Comparison of ENCODE assay signal across 13 mouse cellular contexts in the genomic region with DNA sequence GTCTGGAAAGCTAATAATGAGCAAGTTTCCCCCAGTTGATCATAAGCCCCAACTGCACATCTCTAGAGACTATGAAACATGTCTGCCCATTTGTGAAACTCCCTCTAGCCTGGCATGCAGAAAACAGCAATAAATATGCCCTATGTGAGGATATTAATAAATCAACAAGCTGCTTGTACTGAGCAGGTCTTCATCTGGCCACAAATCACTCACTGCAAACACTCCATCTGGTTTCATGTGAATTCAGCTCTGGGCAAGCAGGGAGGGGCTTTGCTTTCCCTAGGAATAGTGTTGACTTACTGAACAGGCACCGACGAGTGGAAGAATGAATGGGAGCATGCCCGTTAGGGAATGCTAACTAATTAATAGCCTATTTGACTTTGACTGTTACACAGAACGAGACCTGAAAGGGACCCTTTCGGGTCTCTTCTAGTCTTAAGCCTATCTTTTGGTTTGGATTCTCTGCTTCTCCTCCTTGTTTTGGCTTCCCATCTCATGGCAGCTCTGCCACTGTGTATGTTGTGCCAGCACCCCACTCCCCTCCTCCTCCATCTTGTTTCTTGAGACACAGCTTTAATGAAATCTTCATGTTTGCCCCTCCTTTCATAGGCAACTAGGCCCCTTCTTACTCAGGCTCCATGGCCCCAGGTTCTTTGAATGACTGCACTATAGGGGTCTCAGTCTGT.
DNase-seq lines count a peak whose midpoint lies in the region; ATAC-seq and TF ChIP-seq lines count a peak whose summit lies in the region.
"Had no signal": no experiment of that assay in that cellular context is flagged by ENCODE, and none has a peak within 500 bp of the region (broad histone marks: within the 10 kb centered on the region; RNA-seq: fewer than 3 reads in every experiment).

No protein-coding gene starts in this region.

- WGBS in forebrain, embryonic 14.5 days = 25% methylated on average over 5 of the region's 5 CpGs
- WGBS in forebrain, embryonic 15.5 days = 34% methylated on average over 5 of the region's 5 CpGs
- WGBS in neural tube, embryonic 14.5 days = 27% methylated on average over 5 of the region's 5 CpGs

- peak; percentile 29 for DNase-seq in forebrain, embryonic 14.5 days (ENCODE audit: low spot score)
- peak; percentile 8 for DNase-seq in left cerebral cortex, postnatal 4 days
- no peak for DNase-seq in left cerebral cortex, adult 2 months (ENCODE audit: extremely low spot score in 1 of 2, low spot score in 2 of 2)
- peak; percentile 65 for DNase-seq in layer of hippocampus, adult 9-11 months
- no peak for DNase-seq in thymus, adult 18-20 months
- DNase-seq: cerebellum, adult 11-12 months; kidney, adult 9 months; kidney, postnatal 4 days; lung, postnatal 14 days had no signal

- H3K4me2 ChIP-seq in forebrain, embryonic 14.5 days (ENCODE audit: low read length) = no peak overlapping the region
- H3K4me2 ChIP-seq in forebrain, embryonic 15.5 days (replicated peaks) = no peak overlapping the region
- H3K4me2 ChIP-seq in neural tube, embryonic 14.5 days (ENCODE audit: low read depth, low read length) = no peak overlapping the region

- H3K27ac ChIP-seq in forebrain, embryonic 14.5 days (ENCODE audit: low read depth, low read length) = no peak overlapping the region
- no peak overlapping the region for H3K27ac ChIP-seq in forebrain, embryonic 15.5 days (replicated peaks)
- H3K27ac ChIP-seq in left cerebral cortex, adult 2 months = no peak overlapping the region
- H3K27ac ChIP-seq in neural tube, embryonic 14.5 days (ENCODE audit: low read depth, low read length) = no peak overlapping the region
- H3K27ac ChIP-seq: liver, embryonic 14.5 days had no signal

- H3K9ac ChIP-seq in forebrain, embryonic 14.5 days (ENCODE audit: low read length) = no peak overlapping the region
- H3K9ac ChIP-seq in forebrain, embryonic 15.5 days (replicated peaks) = no peak overlapping the region
- H3K9ac ChIP-seq in neural tube, embryonic 14.5 days (replicated peaks; ENCODE audit: low read depth, low read length) = no peak overlapping the region
- H3K9ac ChIP-seq: liver, embryonic 14.5 days had no signal

- intact Hi-C loops in left cerebral cortex, postnatal 4 days (cut with DNase I) = no loop called here
- intact Hi-C loops in left cerebral cortex, adult 2 months (cut with DNase I) = no loop called here

- H3K4me3 ChIP-seq in forebrain, embryonic 14.5 days (ENCODE audit: low read depth, low read length) = no peak overlapping the region
- no peak overlapping the region for H3K4me3 ChIP-seq in forebrain, embryonic 15.5 days
- no peak overlapping the region for H3K4me3 ChIP-seq in left cerebral cortex, adult 2 months
- no peak overlapping the region for H3K4me3 ChIP-seq in neural tube, embryonic 14.5 days (ENCODE audit: low read depth, low read length)
- H3K4me3 ChIP-seq: myocyte had no signal

- H3K4me1 ChIP-seq in forebrain, embryonic 14.5 days (ENCODE audit: control insufficient read depth, insufficient read depth, low read length) = no peaks in the 10 kb centered on the region
- H3K4me1 ChIP-seq in forebrain, embryonic 15.5 days = no peaks in the 10 kb centered on the region
- 0 out of 2 replicates have a peak, but pooled peaks cover 6% of the 10 kb centered on the region for H3K4me1 ChIP-seq in neural tube, embryonic 14.5 days (ENCODE audit: control insufficient read depth, insufficient read depth, low read length)

- H3K27me3 ChIP-seq in forebrain, embryonic 14.5 days (replicated peaks; ENCODE audit: control insufficient read depth, insufficient read depth, low read length) = no peaks in the 10 kb centered on the region
- H3K27me3 ChIP-seq in forebrain, embryonic 15.5 days = no peaks in the 10 kb centered on the region
- no peaks in the 10 kb centered on the region for H3K27me3 ChIP-seq in neural tube, embryonic 14.5 days (ENCODE audit: control insufficient read depth, insufficient read depth, low read length)

- H3K36me3 ChIP-seq in forebrain, embryonic 14.5 days (ENCODE audit: control insufficient read depth, insufficient read depth, low read length) = no peaks in the 10 kb centered on the region
- H3K36me3 ChIP-seq in forebrain, embryonic 15.5 days = no peaks in the 10 kb centered on the region
- H3K36me3 ChIP-seq in neural tube, embryonic 14.5 days (ENCODE audit: control insufficient read depth, insufficient read depth, low read length) = no peaks in the 10 kb centered on the region

- H3K9me3 ChIP-seq in forebrain, embryonic 14.5 days (replicated peaks; ENCODE audit: control insufficient read depth, low read length) = no peaks in the 10 kb centered on the region
- no peaks in the 10 kb centered on the region for H3K9me3 ChIP-seq in forebrain, embryonic 15.5 days
- H3K9me3 ChIP-seq in neural tube, embryonic 14.5 days (ENCODE audit: control insufficient read depth, low read length) = no peaks in the 10 kb centered on the region

- peak; percentile 32; the same call in 1 of the 2 replicates for ATAC-seq in forebrain, embryonic 14.5 days
- ATAC-seq in forebrain, embryonic 15.5 days (replicated peaks) = no peak
- ATAC-seq in neural tube, embryonic 14.5 days (ENCODE audit: low read depth) = peak; percentile 86

- TF ChIP-seq CTCF in left cerebral cortex, adult 2 months (IDR thresholded peaks at IDR 0.05) = no peak

Comparison
In these comparisons a context has a peak if more than half of its experiments do, and no peak if none do; other contexts are left out.
1. DNase-seq: peak in forebrain, embryonic 14.5 days (single experiment), left cerebral cortex, postnatal 4 days (single experiment) and layer of hippocampus, adult 9-11 months (single experiment); none in left cerebral cortex, adult 2 months (0 of 2) and thymus, adult 18-20 months (0 of 2).